Mouse (Mus musculus): ENCODE measurements at regions not wholly inside any gene's neighbourhood (a gene's known extent, or its start where the extent isn't known, plus 50 kb on each side); places are given as distances from the start of the nearest gene placed in this dataset.

DNA sequence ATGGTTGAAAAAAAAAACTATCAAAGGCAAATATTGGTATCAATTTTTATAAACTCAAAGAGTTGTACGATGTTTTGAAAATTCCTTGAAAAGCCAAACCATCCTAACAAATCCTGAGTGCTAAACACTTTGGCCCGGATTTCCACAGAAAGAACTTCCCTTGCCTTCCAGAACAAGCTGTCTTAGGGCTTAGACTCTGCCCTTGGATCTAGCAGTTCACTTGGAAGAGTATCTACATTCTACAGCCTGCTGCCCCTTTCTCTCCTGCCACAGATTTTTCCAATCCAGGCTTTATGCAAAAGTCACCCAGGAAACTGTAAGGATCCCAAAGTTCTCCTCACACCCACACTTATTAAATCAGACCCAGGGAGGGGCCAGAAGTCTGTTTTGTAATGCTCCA lies 57.6 kb upstream of the Gdf10 start:
- no peak for DNase-seq

DNA sequence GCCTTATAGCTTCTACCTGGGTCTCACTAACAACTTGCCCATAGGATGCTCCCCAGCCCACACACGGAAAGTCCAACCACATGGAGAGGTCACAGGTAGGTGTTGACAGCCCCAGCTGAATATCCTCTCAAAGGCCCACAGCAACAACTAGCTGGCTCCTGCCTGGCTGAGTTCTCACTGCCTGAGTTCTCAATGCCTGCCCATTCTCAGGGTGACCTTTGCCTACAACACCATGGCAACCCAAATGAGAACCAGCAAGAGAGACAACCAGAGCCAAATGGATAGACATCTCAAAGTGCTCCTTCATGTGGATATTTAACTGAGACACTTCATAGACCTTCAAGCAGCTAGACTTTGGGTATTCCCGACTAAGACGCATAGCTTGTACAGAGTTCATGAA lies 55.7 kb upstream of the Gdf10 start:
- no peak for DNase-seq

Data from lung, adult 18-20 months (tissue).